Mouse (Mus musculus): ENCODE results near the gene Creb3. TPM values are rescaled to one million over a fixed set of nuclear protein-coding genes. Genes with fewer than 3 reads are reported as not detected.
"Not testable (repeated sequence)": the region's sequence is repeated elsewhere in the genome, so short reads cannot be mapped to it uniquely, and the experiment has no call there.

Creb3 gene
- polyA plus RNA-seq, 1 experiment from 2014 or later, result 44.5 TPM

- no peaks in the 10 kb centered on the region for H3K4me1 ChIP-seq (replicated peaks)
- ATAC-seq (ENCODE audit: insufficient number of reproducible peaks, insufficient read depth, low FRiP score, low TSS enrichment, low read depth), result no peak
- peaks cover 74% of the 10 kb centered on the region for H3K36me3 ChIP-seq
- H3K27me3 ChIP-seq, result no peaks in the 10 kb centered on the region
- 89% methylated on average over 9 of the region's 9 CpGs for WGBS
- H3K9me3 ChIP-seq, result no peaks in the 10 kb centered on the region
- H3K4me2 ChIP-seq, result no peak overlapping the region
- no peak overlapping the region for H3K9ac ChIP-seq (replicated peaks)
- no peak overlapping the region for H3K27ac ChIP-seq
- no peak overlapping the region for H3K4me3 ChIP-seq (replicated peaks)
These were observed 28.9 kb upstream of the Creb3 start for GRCm38 (mm10) chr4:43533270-43533669.

- 92% methylated on average over 8 of the region's 8 CpGs for WGBS
- Histone ChIP-seq H3K27me3 (no peaks in the 10 kb centered on the region), H3K4me1 (replicated peaks) (no peaks in the 10 kb centered on the region), H3K4me2 (no peak overlapping the region), H3K27ac (no peak overlapping the region), H3K4me3 (replicated peaks) (no peak overlapping the region), H3K9me3 (no peaks in the 10 kb centered on the region), H3K36me3 (peaks cover 98% of the 10 kb centered on the region), H3K9ac (replicated peaks) (no peak overlapping the region)
- no peak for ATAC-seq (ENCODE audit: insufficient number of reproducible peaks, insufficient read depth, low FRiP score, low TSS enrichment, low read depth)
These were observed 26.5 kb upstream of the Creb3 start for GRCm38 (mm10) chr4:43535628-43536027.

DNA sequence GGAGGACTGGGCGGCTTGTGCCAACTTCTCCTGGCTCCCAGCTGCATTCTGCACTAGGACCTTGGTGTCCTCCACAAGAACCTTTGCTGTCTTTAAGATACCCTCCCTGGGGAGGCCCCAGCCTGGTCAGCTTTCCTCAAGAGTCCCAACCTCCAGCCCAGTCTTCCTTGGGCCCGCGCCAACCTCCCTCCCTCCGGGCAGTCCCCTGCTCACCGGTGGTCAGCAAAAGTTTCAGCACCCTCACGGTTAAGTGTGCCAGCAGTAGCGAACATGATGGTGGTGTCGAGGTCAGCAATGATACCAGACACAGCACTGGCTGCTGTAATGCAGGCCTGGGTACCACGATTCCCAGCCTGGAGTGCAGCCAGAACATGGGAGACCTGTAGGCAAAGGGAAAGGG lies 26.1 kb upstream of the Creb3 start:
- H3K27ac ChIP-seq, result no peak overlapping the region
- H3K9ac ChIP-seq (replicated peaks), result no peak overlapping the region
- H3K4me2 ChIP-seq, result no peak overlapping the region
- no peak overlapping the region for H3K4me3 ChIP-seq (replicated peaks)
- 90% methylated on average over 9 of the region's 9 CpGs for WGBS
- no peaks in the 10 kb centered on the region for H3K4me1 ChIP-seq (replicated peaks)
- H3K36me3 ChIP-seq, result peaks cover 98% of the 10 kb centered on the region
- no peaks in the 10 kb centered on the region for H3K9me3 ChIP-seq
- no peaks in the 10 kb centered on the region for H3K27me3 ChIP-seq
- no peak for ATAC-seq (ENCODE audit: insufficient number of reproducible peaks, insufficient read depth, low FRiP score, low TSS enrichment, low read depth)

DNA sequence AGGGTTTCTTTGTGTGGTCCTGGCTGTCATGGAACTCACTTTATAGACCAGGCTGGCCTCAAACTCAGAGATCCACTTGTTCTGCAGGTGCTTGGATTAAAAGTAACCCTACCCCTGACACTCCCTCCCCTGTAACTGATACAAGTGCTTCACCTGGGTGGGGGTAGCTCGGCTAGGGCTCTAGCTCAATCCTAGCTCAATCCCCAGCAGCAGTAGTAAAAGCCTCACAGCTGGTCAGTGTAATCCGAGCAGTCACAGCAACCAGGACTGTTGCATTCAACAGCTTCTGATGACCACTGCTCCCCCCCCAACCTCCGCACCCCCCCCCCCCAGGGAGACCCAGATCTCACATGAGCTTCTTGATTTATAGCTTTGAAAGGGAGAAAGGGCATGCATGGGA lies 20.1 kb upstream of the Creb3 start:
- ATAC-seq (ENCODE audit: insufficient number of reproducible peaks, insufficient read depth, low FRiP score, low TSS enrichment, low read depth), result 0 out of 2 replicates have a peak, but pooled peaks have one; percentile 21
- WGBS, result 58% methylated on average over 3 of the region's 3 CpGs
- Histone ChIP-seq H3K27me3 (no peaks in the 10 kb centered on the region), H3K27ac (no peak overlapping the region), H3K9me3 (no peaks in the 10 kb centered on the region), H3K9ac (replicated peaks) (no peak overlapping the region), H3K4me3 (replicated peaks) (no peak overlapping the region), H3K36me3 (peaks cover 99% of the 10 kb centered on the region), H3K4me1 (replicated peaks) (no peaks in the 10 kb centered on the region), H3K4me2 (no peak overlapping the region)

- Histone ChIP-seq H3K9me3 (no peaks in the 10 kb centered on the region), H3K4me2 (no peak overlapping the region), H3K27me3 (no peaks in the 10 kb centered on the region), H3K4me3 (replicated peaks) (no peak overlapping the region), H3K9ac (replicated peaks) (no peak overlapping the region), H3K36me3 (peaks cover 100% of the 10 kb centered on the region), H3K4me1 (replicated peaks) (no peaks in the 10 kb centered on the region), H3K27ac (no peak overlapping the region)
- WGBS, result 94% methylated on average over 12 of the region's 12 CpGs
- ATAC-seq (ENCODE audit: insufficient number of reproducible peaks, insufficient read depth, low FRiP score, low TSS enrichment, low read depth), result no peak
These were observed 15.6 kb upstream of the Creb3 start for GRCm38 (mm10) chr4:43546375-43547047.

DNA sequence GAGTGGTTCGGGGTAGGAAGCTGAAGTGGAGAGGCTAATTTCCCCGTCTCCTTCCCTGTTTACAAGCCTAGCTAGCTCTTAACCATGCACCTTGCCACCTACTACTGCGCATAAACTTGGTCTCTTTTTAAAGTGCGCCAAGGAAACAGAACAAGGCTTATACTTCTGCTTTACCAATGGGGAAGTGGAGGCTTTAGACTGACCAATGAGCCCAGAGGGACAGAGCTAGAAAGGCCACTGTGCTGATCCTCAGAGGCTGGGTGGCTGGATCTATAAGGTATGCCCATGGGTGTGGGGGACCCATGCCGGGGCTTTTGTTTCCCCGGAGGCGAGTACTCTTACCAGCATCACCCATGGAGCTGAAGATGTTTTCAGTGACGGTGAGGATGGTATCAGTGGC lies 15.0 kb upstream of the Creb3 start:
- ATAC-seq (ENCODE audit: insufficient number of reproducible peaks, insufficient read depth, low FRiP score, low TSS enrichment, low read depth), result no peak
- Histone ChIP-seq H3K36me3 (peaks cover 100% of the 10 kb centered on the region), H3K27me3 (no peaks in the 10 kb centered on the region), H3K4me3 (replicated peaks) (no peak overlapping the region), H3K9me3 (no peaks in the 10 kb centered on the region), H3K4me1 (replicated peaks) (no peaks in the 10 kb centered on the region), H3K4me2 (no peak overlapping the region), H3K9ac (replicated peaks) (no peak overlapping the region), H3K27ac (no peak overlapping the region)
- 95% methylated on average over 8 of the region's 8 CpGs for WGBS

DNA sequence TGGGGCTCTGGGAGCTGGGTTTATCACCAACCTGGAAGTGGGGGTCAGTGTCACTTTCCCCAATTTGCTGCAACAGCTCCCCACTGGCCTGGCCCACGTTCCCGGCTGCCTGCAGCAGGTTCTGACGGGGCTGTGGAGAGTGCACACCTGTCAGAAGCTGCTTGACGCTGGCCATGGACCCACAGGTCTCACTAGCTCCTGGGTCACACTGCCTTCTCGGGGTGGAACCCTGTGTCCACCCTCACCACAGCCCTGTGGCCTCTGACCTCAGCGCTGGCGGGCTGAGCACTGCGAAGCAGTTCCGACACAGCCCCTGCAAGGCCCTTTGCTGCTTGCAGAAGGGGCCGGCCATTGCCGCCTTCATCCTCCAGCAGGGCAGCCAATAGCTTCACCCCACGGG lies 13.1 kb upstream of the Creb3 start:
- no peak overlapping the region for H3K4me2 ChIP-seq
- ATAC-seq (ENCODE audit: insufficient number of reproducible peaks, insufficient read depth, low FRiP score, low TSS enrichment, low read depth), result no peak
- WGBS, result 90% methylated on average over 12 of the region's 12 CpGs
- no peak overlapping the region for H3K27ac ChIP-seq
- H3K27me3 ChIP-seq, result no peaks in the 10 kb centered on the region
- H3K9ac ChIP-seq (replicated peaks), result no peak overlapping the region
- H3K4me1 ChIP-seq (replicated peaks), result no peaks in the 10 kb centered on the region
- peaks cover 100% of the 10 kb centered on the region for H3K36me3 ChIP-seq
- no peak overlapping the region for H3K4me3 ChIP-seq (replicated peaks)
- H3K9me3 ChIP-seq, result no peaks in the 10 kb centered on the region

GRCm38 (mm10) chr4:43551854-43552253 lies 10.3 kb upstream of the Creb3 start:
- not testable (repeated sequence) for H3K9ac ChIP-seq (replicated peaks); H3K9me3 ChIP-seq; H3K27ac ChIP-seq; H3K4me2 ChIP-seq; ATAC-seq (ENCODE audit: insufficient number of reproducible peaks, insufficient read depth, low FRiP score, low TSS enrichment, low read depth); H3K4me1 ChIP-seq (replicated peaks); H3K4me3 ChIP-seq (replicated peaks); H3K27me3 ChIP-seq
- WGBS, result 91% methylated on average over 6 of the region's 6 CpGs
- peaks cover 100% of the 10 kb centered on the region for H3K36me3 ChIP-seq

- H3K27me3 ChIP-seq, result no peaks in the 10 kb centered on the region
- H3K9ac ChIP-seq (replicated peaks), result no peak overlapping the region
These were observed 9.7 kb upstream of the Creb3 start for GRCm38 (mm10) chr4:43552437-43552836.

GRCm38 (mm10) chr4:43553891-43554290 lies 8.2 kb upstream of the Creb3 start:
- Histone ChIP-seq H3K36me3 (peaks cover 87% of the 10 kb centered on the region), H3K9ac (replicated peaks) (no peak overlapping the region), H3K4me1 (replicated peaks) (peaks cover 19% of the 10 kb centered on the region), H3K4me2 (no peak overlapping the region), H3K4me3 (replicated peaks) (no peak overlapping the region), H3K27ac (no peak overlapping the region), H3K27me3 (no peaks in the 10 kb centered on the region), H3K9me3 (no peaks in the 10 kb centered on the region)
- ATAC-seq (ENCODE audit: insufficient number of reproducible peaks, insufficient read depth, low FRiP score, low TSS enrichment, low read depth), result no peak

More at GRCm38 (mm10) chr4:43552437-43552836, 9.7 kb upstream of the Creb3 start:
- ATAC-seq (ENCODE audit: insufficient number of reproducible peaks, insufficient read depth, low FRiP score, low TSS enrichment, low read depth), result no peak
- Histone ChIP-seq H3K36me3 (peaks cover 100% of the 10 kb centered on the region), H3K27ac (no peak overlapping the region), H3K4me2 (no peak overlapping the region), H3K4me3 (replicated peaks) (no peak overlapping the region), H3K4me1 (replicated peaks) (peaks cover 4% of the 10 kb centered on the region; the same call in 1 of the 2 replicates), H3K9me3 (no peaks in the 10 kb centered on the region)
- WGBS, result 90% methylated on average over 5 of the region's 5 CpGs

DNA sequence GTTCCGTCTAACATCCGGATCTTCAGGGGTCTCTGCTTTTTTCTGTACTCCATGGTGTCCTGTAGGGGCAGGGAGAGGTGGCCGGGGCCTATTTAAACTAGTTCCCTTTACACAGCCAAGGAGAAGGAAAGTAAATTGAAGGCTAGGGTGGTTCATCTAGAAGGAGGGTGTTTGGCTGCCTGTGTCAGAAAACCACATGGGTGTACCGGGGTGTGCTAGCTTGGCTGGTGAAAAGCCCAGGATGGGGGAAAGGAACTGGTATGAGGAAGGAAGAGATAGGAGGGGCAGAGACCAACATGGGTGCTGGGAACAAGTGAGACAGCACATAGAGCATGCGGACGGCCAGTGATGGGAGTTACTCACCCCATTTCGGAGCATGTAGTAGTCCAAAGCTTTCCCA lies 6.2 kb upstream of the Creb3 start:
- ATAC-seq (ENCODE audit: insufficient number of reproducible peaks, insufficient read depth, low FRiP score, low TSS enrichment, low read depth), result no peak
- no peaks in the 10 kb centered on the region for H3K27me3 ChIP-seq
- no peak overlapping the region for H3K27ac ChIP-seq
- no peaks in the 10 kb centered on the region for H3K9me3 ChIP-seq
- no peak overlapping the region for H3K4me3 ChIP-seq (replicated peaks)
- no peak overlapping the region for H3K4me2 ChIP-seq
- no peak overlapping the region for H3K9ac ChIP-seq (replicated peaks)
- peaks cover 39% of the 10 kb centered on the region for H3K4me1 ChIP-seq (replicated peaks)
- H3K36me3 ChIP-seq, result peaks cover 66% of the 10 kb centered on the region
- WGBS, result 96% methylated on average over 7 of the region's 7 CpGs

GRCm38 (mm10) chr4:43558028-43558630 lies 4.0 kb upstream of the Creb3 start:
- WGBS, result 44% methylated on average over 5 of the region's 5 CpGs
- Histone ChIP-seq H3K9ac (replicated peaks) (peak overlapping the region; percentile 45; the same call in 1 of the 2 replicates), H3K27me3 (no peaks in the 10 kb centered on the region), H3K27ac (peak overlapping the region; percentile 86; the same call in 1 of the 2 replicates), H3K36me3 (peaks cover 44% of the 10 kb centered on the region), H3K9me3 (no peaks in the 10 kb centered on the region), H3K4me1 (replicated peaks) (peaks cover 45% of the 10 kb centered on the region), H3K4me2 (peak overlapping the region; percentile 86), H3K4me3 (replicated peaks) (peak overlapping the region; percentile 17)
- no peak for ATAC-seq (ENCODE audit: insufficient number of reproducible peaks, insufficient read depth, low FRiP score, low TSS enrichment, low read depth)
